Mouse (Mus musculus) cerebellum, postnatal 25 days (tissue): ENCODE measurements around the gene Cldn17.

Experiments
- DNase-seq, 2 experiments: peaks; one replicate each; pipeline ENCODE4 v3.0.0; 2021; ENCODE audit warnings: mixed read lengths in 2 of 2

Cldn17 gene

GRCm38 (mm10) chr16:88506878-88507277, at the start of gene Cldn17:
Cldn17 (minus strand) TSS chr16:88506978.
- no peak for DNase-seq

GRCm38 (mm10) chr16:88542488-88542887, 35.7 kb upstream of the Cldn17 start:
- DNase-seq, result peak in 1 of 2 experiments; percentile 14

GRCm38 (mm10) chr16:88539841-88540487, 33.2 kb upstream of the Cldn17 start:
- DNase-seq, result no peak

GRCm38 (mm10) chr16:88511348-88511747, 4.6 kb upstream of the Cldn17 start:
- no peak for DNase-seq

GRCm38 (mm10) chr16:88508150-88508549, 1.4 kb upstream of the Cldn17 start:
- no peak for DNase-seq

GRCm38 (mm10) chr16:88506338-88506737, 440 bp downstream of the Cldn17 start:
- DNase-seq, result no peak

GRCm38 (mm10) chr16:88488096-88488495, 18.7 kb downstream of the Cldn17 start:
- no peak for DNase-seq

- no peak for DNase-seq
Observed at GRCm38 (mm10) chr16:88480011-88480774, 26.6 kb downstream of the Cldn17 start.

- no peak for DNase-seq
Observed at GRCm38 (mm10) chr16:88463235-88463634, 43.5 kb downstream of the Cldn17 start.
